Mouse (Mus musculus): ENCODE measurements around the gene Znrd1.

- TF ChIP-seq CTCF (IDR thresholded peaks at IDR 0.05; ENCODE audit: borderline replicate concordance, control insufficient read depth, extremely low read depth, insufficient read depth, low read length, poor library complexity) (no peak), POLR2A (IDR thresholded peaks at IDR 0.05; ENCODE audit: control insufficient read depth, extremely low read depth, insufficient read depth, low read length, poor library complexity) (no peak)
Measured at GRCm38 (mm10) chr17:36948286-36948685, 10.1 kb downstream of the Znrd1 start.
